Mouse (Mus musculus) G1E (cell line): ENCODE data around the gene Mrpl43. TPM values are rescaled to one million over a fixed set of nuclear protein-coding genes. Genes with fewer than 3 reads are reported as not detected.
A peak's percentile ranks its signal among the peaks of the same experiment; 100 is the strongest.

Source experiments
- ATAC-seq: 2 replicates; pipeline ENCODE4 v1.8.0; 2016; ENCODE audit warnings: mild to moderate bottlenecking; ENCODE audit not compliant: insufficient number of reproducible peaks, poor library complexity, low FRiP score, severe bottlenecking; ENCODE audit errors: extremely low read depth
- DNase-seq: peaks from one replicate; pipeline ENCODE4 v3.0.0; 2012; ENCODE audit warnings: low spot score
- H3K27me3 ChIP-seq: 2 replicates; pipeline ENCODE4 v1.6.1; 2012; ENCODE audit warnings: mild to moderate bottlenecking, low read length, inconsistent platforms; ENCODE audit not compliant: insufficient read depth
- H3K36me3 ChIP-seq: replicated peaks from 2 replicates; pipeline ENCODE3; 2012; ENCODE audit warnings: mild to moderate bottlenecking, inconsistent platforms
- H3K4me1 ChIP-seq: 2 replicates; pipeline ENCODE4 v1.6.1; 2012; ENCODE audit warnings: low read depth, low read length, inconsistent platforms, mixed read lengths; ENCODE audit not compliant: insufficient read depth
- H3K4me3 ChIP-seq: 2 replicates; pipeline ENCODE4 v1.5.1; 2012; ENCODE audit warnings: low read depth, mild to moderate bottlenecking, inconsistent platforms, low read length, moderate library complexity, mixed read lengths
- H3K9me3 ChIP-seq: replicated peaks from 2 replicates; pipeline ENCODE4 v1.6.1; 2012; ENCODE audit warnings: inconsistent platforms
- CTCF ChIP-seq: IDR thresholded peaks from 2 replicates; pipeline ENCODE4 v1.5.1; 2012; ENCODE audit warnings: low read depth, low read length, inconsistent platforms, mixed read lengths
- GATA1 ChIP-seq: IDR thresholded peaks from 2 replicates; pipeline ENCODE4 v1.6.1; 2012; ENCODE audit warnings: borderline replicate concordance, low read length, inconsistent platforms, mixed read lengths
- GATA2 ChIP-seq: IDR thresholded peaks from 2 replicates; pipeline ENCODE4 v1.6.1; 2012; ENCODE audit warnings: low read depth, low read length, inconsistent platforms, borderline replicate concordance
- POLR2AphosphoS5 ChIP-seq: IDR thresholded peaks from 2 replicates; pipeline ENCODE4 v1.6.1; 2012; ENCODE audit warnings: low read depth, low read length, inconsistent platforms; ENCODE audit not compliant: insufficient replicate concordance
- TAL1 ChIP-seq: conservative IDR thresholded peaks from 2 replicates; pipeline ENCODE4 v1.6.1; 2012; ENCODE audit warnings: low read depth, low read length, inconsistent platforms, mixed read lengths
- polyA plus RNA-seq: library from polyadenylated mRNA; stranded (reverse); fragments of >175 nt; gene quantifications from 2 replicates; pipeline ENCODE4 v1.2.3, GENCODE M21; 2012
- total RNA-seq, 2 experiments: library from RNA; stranded (forward) in 1 of 2; stranded (reverse) in 1 of 2; fragments of 200-1000 nt in 1 of 2; fragments of >200 nt in 1 of 2; fragmentation: Nextera tagmentation in 1 of 2; gene quantifications; 2 replicates each; pipeline ENCODE4 v1.2.3; 2014 to 2017

Mrpl43 gene
- total RNA-seq (2014; fragmentation: Nextera tagmentation) (35.6 and 41.8 TPM in 2 replicates), total RNA-seq (2017) (39.7 and 42.2 TPM in 2 replicates), polyA plus RNA-seq (91.6 and 94.7 TPM in 2 replicates)

DNA sequence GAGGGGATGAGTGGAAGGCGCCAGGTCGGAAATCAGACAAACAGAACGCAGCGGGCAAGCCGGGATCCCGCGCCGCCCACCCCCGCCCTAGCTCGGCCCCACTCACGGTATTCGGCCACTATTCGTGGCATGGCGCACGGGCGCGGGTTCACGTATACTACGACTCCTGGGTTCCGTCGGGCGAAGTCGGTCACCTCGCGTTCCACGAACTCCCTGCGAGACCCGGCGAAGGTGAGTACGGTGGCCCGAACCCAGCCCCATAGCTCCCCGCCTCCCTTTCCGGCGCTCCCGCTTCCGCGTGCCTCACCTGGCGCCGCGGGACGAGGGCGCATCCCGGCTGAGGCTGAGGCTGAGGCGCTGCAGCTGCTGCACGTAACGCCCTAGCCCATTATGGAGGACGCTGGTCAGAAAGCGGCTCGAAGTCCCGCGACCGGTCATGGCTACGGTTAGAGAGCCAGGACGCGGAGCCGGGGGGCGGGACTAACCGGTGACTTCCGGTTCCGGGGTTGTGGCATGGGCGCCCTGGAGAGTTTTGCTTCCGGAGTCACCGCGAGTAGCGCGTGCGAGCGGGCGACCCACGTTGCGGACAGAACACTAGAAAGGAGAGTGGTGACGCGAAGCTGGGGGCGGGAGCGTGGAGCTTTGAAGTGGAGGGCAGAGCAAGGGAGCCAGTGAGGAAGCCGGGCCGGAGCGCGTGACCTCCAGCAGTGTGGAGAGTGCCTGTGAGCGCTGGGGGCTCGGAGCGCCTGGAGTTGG lies at the start of gene Mrpl43:
TSS of gene Mrpl43 (minus strand) at position 486 of the 756 bp plus-strand sequence.
- ATAC-seq (peak; percentile 86), DNase-seq (peak; percentile 95)
- peak within 1 kb of the TSS; percentile 96 for H3K4me3 ChIP-seq
- no peaks in the 10 kb centered on the region for H3K27me3 ChIP-seq
- H3K36me3 ChIP-seq = peaks cover 83% of the 10 kb centered on the region
- no peaks in the 10 kb centered on the region for H3K9me3 ChIP-seq
- no peak for TF ChIP-seq POLR2AphosphoS5
- no peak for TF ChIP-seq GATA2
- no peak for TF ChIP-seq GATA1
- no peak for TF ChIP-seq TAL1
- no peak for TF ChIP-seq CTCF
- H3K4me1 ChIP-seq = peaks cover 64% of the 10 kb centered on the region

DNA sequence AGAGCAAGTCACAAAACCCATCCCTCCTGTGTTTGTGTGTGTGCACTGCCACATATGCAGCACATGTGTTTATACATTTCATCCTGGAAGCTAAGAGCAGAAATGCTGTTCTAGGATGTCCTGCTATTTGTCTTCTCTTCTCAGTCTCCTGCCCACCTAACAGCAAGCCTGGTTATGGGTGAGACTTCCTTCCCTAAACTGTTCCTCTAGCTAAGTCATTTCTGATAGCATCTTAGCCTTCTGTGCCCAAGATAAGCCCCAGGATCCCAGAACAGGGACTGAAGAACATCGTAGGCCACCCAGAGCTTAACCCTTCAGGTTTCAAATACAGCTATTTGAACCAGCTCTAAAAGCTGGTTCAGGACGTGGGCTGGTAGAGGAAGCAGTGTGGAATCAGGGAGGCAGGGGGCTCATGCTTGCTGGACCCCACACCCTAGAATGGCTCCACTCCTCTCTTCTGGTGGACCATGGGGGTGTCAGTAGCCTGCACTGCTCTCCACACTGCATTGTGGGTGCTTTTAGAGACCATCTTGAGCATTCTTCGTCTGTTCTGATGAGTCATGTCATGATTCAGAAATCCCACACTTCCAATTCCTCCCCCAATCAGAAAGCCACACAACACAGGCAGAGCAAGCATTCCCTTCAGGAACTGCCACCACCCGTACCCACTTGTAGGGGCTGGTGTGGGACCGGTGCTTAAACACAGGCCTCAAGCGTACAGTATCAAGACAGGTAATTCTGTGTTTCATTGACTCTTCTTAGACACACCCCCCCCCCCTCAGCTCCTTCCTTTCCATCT lies 48.8 kb upstream of the Mrpl43 start:
- H3K27me3 ChIP-seq = no peaks in the 10 kb centered on the region
- DNase-seq (no peak), ATAC-seq (no peak)
- peak overlapping the region; percentile 45; the same call in 1 of the 2 replicates for H3K4me3 ChIP-seq
- H3K4me1 ChIP-seq = peaks cover 56% of the 10 kb centered on the region
- peaks cover 46% of the 10 kb centered on the region for H3K36me3 ChIP-seq
- no peak for TF ChIP-seq CTCF
- TF ChIP-seq GATA2 = no peak
- no peak for TF ChIP-seq GATA1
- no peak; the same call in 1 of the 2 replicates for TF ChIP-seq TAL1
- TF ChIP-seq POLR2AphosphoS5 = no peak
- H3K9me3 ChIP-seq = no peaks in the 10 kb centered on the region

DNA sequence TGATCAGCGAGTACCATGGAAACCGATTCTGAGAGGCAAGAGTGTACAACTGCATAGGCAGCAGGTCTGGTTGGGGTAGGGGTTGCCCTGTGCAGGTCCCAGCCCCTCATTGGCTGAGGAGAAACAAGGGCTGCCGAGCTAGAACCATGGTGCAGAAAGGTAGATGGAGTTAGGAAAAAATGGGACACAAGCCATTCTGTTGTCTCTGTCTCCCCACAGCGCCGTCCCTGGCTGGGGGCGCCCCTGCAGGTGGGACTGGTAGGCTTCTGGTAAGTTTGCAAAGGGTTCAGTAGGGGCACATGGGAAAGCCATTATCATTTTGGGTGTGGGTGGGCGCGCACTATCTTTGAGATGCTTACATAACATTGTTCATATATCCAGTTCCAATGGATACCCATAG lies 47.2 kb upstream of the Mrpl43 start:
- peaks cover 62% of the 10 kb centered on the region for H3K4me1 ChIP-seq
- no peaks in the 10 kb centered on the region for H3K27me3 ChIP-seq
- DNase-seq = no peak
- TF ChIP-seq POLR2AphosphoS5 = no peak
- TF ChIP-seq CTCF = no peak
- TF ChIP-seq GATA2 = no peak
- TF ChIP-seq TAL1 = no peak
- no peak for TF ChIP-seq GATA1
- no peaks in the 10 kb centered on the region for H3K9me3 ChIP-seq
- H3K4me3 ChIP-seq = no peak overlapping the region
- peaks cover 60% of the 10 kb centered on the region for H3K36me3 ChIP-seq
- no peak for ATAC-seq

DNA sequence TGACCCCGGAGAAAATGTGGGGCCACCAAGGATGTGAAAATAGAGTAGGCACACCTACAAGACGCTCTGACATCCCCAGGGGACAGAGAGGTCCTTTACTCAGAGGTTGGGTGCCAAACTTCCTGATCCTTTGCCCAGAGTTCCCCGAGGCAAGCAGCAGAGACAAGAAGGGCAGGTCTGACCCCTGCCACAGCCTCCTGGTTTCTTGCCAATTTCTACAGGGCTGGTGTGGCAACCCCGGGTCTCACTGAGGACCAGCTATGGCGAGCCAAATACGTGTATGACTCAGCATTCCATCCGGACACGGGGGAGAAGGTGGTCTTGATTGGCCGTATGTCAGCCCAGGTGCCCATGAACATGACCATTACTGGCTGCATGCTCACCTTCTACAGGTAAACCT lies 43.3 kb upstream of the Mrpl43 start:
- DNase-seq (no peak), ATAC-seq (no peak)
- no peak overlapping the region for H3K4me3 ChIP-seq
- peaks cover 47% of the 10 kb centered on the region for H3K4me1 ChIP-seq
- no peak for TF ChIP-seq CTCF
- no peak for TF ChIP-seq POLR2AphosphoS5
- no peak for TF ChIP-seq GATA1
- no peak for TF ChIP-seq GATA2
- no peak for TF ChIP-seq TAL1
- H3K9me3 ChIP-seq = no peaks in the 10 kb centered on the region
- peaks cover 54% of the 10 kb centered on the region for H3K36me3 ChIP-seq
- peaks cover 23% of the 10 kb centered on the region for H3K27me3 ChIP-seq

DNA sequence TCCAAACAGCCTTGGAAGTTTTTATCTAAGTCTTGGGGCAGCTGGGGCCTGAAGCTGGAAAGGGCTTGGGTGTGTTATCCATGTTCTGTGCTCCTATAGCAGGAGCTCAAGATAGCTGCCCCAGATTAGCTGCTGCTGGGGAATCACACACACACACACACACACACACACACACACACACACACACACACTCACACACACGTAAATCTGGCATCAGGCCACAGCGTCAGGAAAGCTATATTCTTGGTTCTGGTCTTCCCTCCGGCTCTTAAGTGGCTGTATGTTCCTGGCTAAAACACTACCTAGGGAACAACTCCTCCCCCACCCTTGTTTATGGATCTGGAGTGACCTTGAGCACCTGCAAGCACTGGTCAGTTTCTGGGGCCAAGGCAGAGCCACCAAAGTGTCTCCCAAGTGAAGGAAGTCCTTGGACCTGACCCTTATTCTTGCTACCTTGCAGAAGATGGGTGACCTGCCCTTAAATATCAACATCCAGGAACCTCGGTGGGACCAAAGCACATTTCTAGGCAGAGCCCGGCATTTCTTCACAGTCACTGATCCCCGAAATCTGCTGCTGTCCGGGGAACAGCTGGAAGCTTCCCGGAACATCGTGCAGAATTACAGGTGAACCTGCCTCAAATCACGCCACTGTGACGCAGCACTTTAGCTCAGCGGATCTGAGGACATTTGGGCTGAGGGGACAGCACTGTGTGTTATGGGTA lies 42.6 kb upstream of the Mrpl43 start:
- DNase-seq (no peak), ATAC-seq (no peak)
- Histone ChIP-seq H3K27me3 (peaks cover 27% of the 10 kb centered on the region), H3K9me3 (no peaks in the 10 kb centered on the region), H3K36me3 (peaks cover 49% of the 10 kb centered on the region), H3K4me3 (peak overlapping the region; percentile 73; the same call in 1 of the 2 replicates), H3K4me1 (peaks cover 40% of the 10 kb centered on the region)
- TF ChIP-seq GATA2 (no peak), TAL1 (no peak), GATA1 (no peak), POLR2AphosphoS5 (no peak), CTCF (no peak)
